Mouse (Mus musculus) T-helper 1 cell (primary cell): ENCODE measurements around the gene Gadl1.
"Not testable (repeated sequence)": the region's sequence is repeated elsewhere in the genome, so short reads cannot be mapped to it uniquely, and the experiment has no call there.

ENCODE experiments used
- in situ Hi-C: fragments of 300-600 bp; cut with MboI, MseI; formaldehyde crosslinking; loops from one replicate; pipeline ENCODE4 v1.15.1; 2025; ENCODE audit warnings: high pct_unique_total_duplicates

The Gadl1 gene

GRCm38 (mm10) chr9:116018586-116018985, 109.3 kb downstream of the Gadl1 start:
- in situ Hi-C loops, result no loop called here

DNA sequence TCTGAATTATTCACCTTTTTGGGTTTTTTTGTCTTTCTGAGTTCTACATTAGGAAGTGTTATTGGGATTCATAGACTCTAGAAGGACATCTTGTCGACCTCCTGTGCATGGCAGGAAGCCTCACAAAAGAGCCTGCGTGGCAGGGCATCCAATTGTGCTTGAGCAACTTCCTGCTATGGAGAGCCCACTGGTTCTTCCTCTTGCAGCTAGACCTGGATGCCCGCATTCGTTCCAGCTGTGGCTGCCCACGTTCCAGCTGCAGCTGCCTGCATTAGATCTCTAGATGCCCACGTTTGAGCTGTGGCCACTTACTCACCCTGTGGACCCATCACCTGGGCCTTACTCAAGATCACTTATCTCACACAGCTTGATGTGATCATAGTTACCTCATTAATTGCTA, 116.1 kb downstream of the Gadl1 start:
- in situ Hi-C loops, result loop anchor here (25.0 kb wide), 1 partner anchor 163 kb away; no protein-coding TSS in a partner anchor

GRCm38 (mm10) chr9:116029076-116029475, 119.8 kb downstream of the Gadl1 start:
- in situ Hi-C loops, result loop anchor here (25.0 kb wide), 1 partner anchor 167 kb away; no protein-coding TSS in a partner anchor

DNA sequence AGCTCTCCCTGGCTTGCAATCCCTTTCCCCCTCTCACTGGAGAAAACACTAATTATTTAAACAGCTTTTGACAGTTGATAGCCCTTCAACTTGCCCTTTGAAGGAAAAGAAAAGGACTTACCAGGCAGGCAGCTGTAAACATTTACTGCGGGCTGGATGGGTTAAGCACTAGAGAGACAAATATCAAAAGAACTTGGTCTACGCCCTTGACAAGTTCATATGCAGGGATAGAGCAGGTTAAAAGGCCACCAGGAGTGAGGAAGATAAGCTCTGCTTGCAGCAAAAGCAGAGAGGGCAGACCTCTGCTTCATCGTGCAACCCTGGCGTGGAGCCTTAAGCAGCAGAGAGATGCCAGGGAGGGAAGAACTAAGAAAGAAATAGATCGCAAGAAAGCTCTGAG, 123.5 kb downstream of the Gadl1 start:
- in situ Hi-C loops, result loop anchor here (25.0 kb wide), 1 partner anchor 170 kb away; no protein-coding TSS in a partner anchor

GRCm38 (mm10) chr9:116038275-116038674, 129.0 kb downstream of the Gadl1 start:
- in situ Hi-C loops, result loop anchor here (25.0 kb wide), 1 partner anchor 176 kb away; no protein-coding TSS in a partner anchor

DNA sequence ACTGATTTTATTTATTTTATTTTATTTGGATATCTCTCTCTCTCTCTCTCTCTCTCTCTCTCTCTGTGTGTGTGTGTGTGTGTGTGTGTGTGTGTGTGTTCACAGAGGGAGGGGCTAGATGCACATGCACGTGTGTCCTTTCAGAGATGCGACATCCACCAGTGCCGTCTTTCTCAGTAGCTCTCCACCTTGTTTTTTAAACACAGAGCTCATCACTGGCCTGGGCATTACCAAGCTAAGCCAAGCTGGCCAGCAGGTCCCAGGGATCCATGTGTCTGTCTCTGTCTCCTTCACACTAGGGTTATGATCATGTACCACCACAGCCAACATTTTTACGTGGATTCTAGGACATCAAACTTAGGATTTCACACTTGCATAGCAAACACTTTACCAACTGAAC, 130.7 kb downstream of the Gadl1 start:
- in situ Hi-C loops, result loop anchor here (25.0 kb wide), 1 partner anchor 178 kb away; no protein-coding TSS in a partner anchor

GRCm38 (mm10) chr9:116040852-116041251, 131.6 kb downstream of the Gadl1 start:
- in situ Hi-C loops, result loop anchor here (25.0 kb wide), 1 partner anchor 179 kb away; no protein-coding TSS in a partner anchor

DNA sequence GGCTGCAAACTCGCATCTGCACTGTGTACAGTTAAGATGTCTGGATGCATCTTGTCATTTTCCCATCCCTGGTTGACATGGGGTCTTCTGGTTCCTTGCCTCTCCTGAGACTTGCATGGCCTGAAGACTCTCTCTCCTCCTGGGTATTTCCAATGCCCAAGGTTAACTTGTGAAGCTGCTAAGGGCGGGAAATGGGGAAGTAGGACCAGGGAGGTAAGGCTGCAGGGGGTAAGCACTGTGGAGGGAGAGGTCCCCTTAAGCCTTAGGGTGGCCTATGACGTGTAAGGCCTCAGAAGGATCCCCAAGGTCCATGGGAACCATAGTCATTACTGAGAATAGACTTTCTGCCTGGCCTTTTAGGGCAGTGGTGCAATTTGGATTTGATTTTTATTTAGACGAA, 132.1 kb downstream of the Gadl1 start:
- in situ Hi-C loops, result loop anchor here (25.0 kb wide), 1 partner anchor 179 kb away; no protein-coding TSS in a partner anchor

DNA sequence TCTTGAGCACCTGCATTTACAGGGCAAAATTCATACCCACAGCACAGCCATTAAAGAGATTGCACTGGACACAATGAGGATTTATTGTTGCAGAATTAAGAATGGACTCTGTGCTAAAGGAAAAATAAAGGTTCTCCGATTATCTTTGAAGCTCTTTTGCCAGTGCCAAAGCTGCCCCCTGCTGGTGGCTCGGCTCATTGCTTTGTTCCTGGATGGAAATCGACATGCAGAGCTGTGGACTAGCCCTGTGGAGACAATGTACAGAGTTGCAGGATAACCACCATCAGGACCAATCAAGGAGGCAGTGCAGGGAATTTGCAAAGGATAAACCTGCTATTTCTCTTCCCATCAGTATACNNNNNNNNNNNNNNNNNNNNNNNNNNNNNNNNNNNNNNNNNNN, 132.5 kb downstream of the Gadl1 start:
- in situ Hi-C loops, result loop anchor here (25.0 kb wide), 1 partner anchor 179 kb away; no protein-coding TSS in a partner anchor

DNA sequence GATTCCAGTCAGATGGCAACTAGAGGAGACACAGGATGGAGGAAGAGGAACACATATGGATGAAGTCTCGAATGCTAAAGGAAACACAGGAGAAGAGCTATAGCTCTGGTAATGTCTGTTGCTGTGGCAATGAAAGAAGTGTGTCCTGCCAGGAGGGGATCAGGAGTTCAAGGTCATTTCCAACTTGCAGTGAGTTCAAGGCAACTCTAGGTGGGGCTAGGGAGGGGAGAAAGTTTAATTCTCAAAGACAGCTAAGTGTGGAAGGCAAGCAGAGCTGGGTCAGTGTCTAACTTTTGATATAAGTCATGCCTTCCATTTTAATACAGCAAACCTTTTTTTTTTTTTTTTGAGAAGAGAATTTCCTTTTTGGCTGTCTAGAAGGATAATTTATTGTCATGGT, 140.7 kb downstream of the Gadl1 start:
- in situ Hi-C loops, result loop anchor here (5.0 to 25.0 kb wide), 2 partner anchors 188 to 338 kb away; no protein-coding TSS in a partner anchor

- in situ Hi-C loops, result loop anchor here (5.0 kb wide), 1 partner anchor 342 kb away; no protein-coding TSS in a partner anchor
Observed at GRCm38 (mm10) chr9:116053976-116054375, 144.7 kb downstream of the Gadl1 start.

- in situ Hi-C loops, result no loop called here
Observed at GRCm38 (mm10) chr9:116058475-116058874, 149.2 kb downstream of the Gadl1 start.

- in situ Hi-C loops, result no loop called here
Observed at GRCm38 (mm10) chr9:116059156-116059555, 149.9 kb downstream of the Gadl1 start.

DNA sequence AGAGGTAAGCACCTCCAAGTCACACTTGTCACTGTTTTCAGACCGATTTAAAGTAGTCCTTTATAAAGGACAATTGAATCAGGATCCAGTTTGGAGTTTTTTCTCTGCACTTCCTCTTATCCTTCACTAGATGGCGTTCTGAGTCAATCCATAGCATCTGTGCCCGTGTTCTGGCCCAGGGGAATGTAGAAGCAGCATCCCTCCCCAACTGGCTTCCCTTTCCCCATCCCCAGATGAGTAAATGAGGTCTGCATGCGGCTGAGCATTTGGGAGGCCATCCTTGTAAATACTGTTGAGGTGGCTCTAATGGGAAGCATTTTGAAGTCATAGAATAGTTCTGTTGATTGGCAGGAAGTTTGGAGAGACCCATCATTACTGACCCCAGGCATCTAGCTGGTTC, 151.4 kb downstream of the Gadl1 start:
- in situ Hi-C loops, result loop anchor here (10.0 kb wide), 1 partner anchor 284 kb away; no protein-coding TSS in a partner anchor

GRCm38 (mm10) chr9:116064774-116065173, 155.5 kb downstream of the Gadl1 start:
- in situ Hi-C loops, result loop anchor here (10.0 kb wide), 1 partner anchor 280 kb away; no protein-coding TSS in a partner anchor

DNA sequence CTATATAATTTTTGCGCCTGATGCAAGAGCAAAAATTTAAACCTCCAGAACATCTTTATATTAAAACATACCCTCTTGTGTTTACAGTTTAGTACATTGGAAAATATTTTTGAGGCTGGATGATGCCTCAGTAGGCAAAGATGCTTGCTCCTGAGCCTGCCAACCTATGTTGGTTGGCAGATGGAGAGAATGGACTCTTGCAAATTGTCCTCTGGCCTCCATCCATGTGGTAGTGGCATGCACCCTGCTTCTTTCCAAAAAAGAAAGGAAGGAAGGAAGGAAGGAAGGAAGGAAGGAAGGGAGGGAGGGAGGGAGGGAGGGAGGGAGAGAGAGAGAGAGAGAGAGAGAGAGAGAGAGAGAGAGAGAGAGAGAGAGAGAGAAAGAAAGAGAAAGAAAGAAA, 162.3 kb downstream of the Gadl1 start:
- in situ Hi-C loops, result not testable (repeated sequence)

GRCm38 (mm10) chr9:116076163-116076562, 166.9 kb downstream of the Gadl1 start:
- in situ Hi-C loops, result no loop called here

GRCm38 (mm10) chr9:116076946-116077345, 167.7 kb downstream of the Gadl1 start:
- in situ Hi-C loops, result no loop called here

GRCm38 (mm10) chr9:116077419-116077818, 168.2 kb downstream of the Gadl1 start:
- in situ Hi-C loops, result no loop called here

DNA sequence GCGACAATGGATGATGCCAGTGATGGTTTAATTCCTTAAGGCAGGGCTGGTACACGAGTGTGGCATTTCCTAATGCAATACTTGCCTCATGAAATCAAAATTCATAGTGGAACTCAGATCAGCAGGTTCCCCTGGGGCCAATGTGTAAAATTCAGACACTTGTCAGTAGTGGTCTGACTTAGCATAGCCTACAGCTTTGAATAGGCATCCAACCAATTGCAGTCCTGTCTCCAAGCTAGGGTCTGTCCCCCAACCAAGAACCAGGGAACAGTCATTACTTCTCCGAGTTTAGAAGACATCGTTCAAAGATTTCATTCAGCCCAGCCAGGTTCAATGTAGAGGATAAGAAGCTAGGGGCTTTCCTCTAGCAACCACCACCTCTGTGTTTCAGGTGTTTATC, 172.5 kb downstream of the Gadl1 start:
- in situ Hi-C loops, result no loop called here

- in situ Hi-C loops, result no loop called here
Observed at GRCm38 (mm10) chr9:116083300-116083699, 174.0 kb downstream of the Gadl1 start.

DNA sequence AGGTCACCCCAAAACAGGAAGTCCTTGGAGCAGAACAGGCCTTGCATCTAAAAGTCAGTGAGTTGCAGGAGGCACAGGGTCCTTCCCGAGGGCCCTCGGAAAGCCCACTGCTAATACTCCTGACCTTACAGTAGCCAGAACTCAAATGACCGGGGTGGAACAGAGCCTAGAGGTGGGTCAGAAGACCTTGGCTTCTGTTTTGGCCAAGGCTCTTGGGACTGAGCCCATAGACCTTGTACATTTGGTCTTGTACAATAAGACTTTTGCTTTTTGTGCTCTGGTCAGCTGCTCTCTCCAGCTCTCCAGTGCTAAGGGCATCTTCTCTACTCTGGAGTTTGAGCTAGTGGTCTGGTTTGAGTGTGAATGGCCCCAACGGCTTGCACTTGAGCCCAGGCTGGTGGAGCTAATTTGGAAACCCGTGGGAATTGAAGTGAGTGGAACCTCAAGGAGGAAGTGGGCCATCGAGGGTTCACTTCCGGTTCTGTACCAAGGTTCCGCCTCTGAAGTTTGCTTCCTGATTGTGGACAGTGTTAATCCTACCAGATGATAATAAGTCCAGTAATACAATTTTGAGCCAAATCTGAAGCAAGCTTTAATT, 174.6 kb downstream of the Gadl1 start:
- in situ Hi-C loops, result no loop called here

- in situ Hi-C loops, result no loop called here
Observed at GRCm38 (mm10) chr9:116084324-116084931, 175.2 kb downstream of the Gadl1 start.
